Mouse (Mus musculus): ENCODE measurements around the gene Tle1. TPM values are rescaled to one million over a fixed set of nuclear protein-coding genes. Genes with fewer than 3 reads are reported as not detected.

The Tle1 gene
- total RNA-seq, 1 experiment from 2014 or later, result 39.1 TPM

- no peak for DNase-seq
Observed at GRCm38 (mm10) chr4:72165765-72166164, 35.0 kb downstream of the Tle1 start.

GRCm38 (mm10) chr4:72162445-72163218 lies 38.1 kb downstream of the Tle1 start:
- no peak for DNase-seq

GRCm38 (mm10) chr4:72160102-72160511 lies 40.6 kb downstream of the Tle1 start:
- no peak for DNase-seq

GRCm38 (mm10) chr4:72157931-72158371 lies 42.8 kb downstream of the Tle1 start:
- DNase-seq, result no peak

GRCm38 (mm10) chr4:72150460-72151131 lies 50.1 kb downstream of the Tle1 start:
- no peak for DNase-seq

GRCm38 (mm10) chr4:72146003-72146402 lies 54.7 kb downstream of the Tle1 start:
- DNase-seq, result no peak

- DNase-seq, result no peak
Observed at GRCm38 (mm10) chr4:72144541-72144940, 56.2 kb downstream of the Tle1 start.

GRCm38 (mm10) chr4:72140706-72141105 lies 60.0 kb downstream of the Tle1 start:
- DNase-seq, result no peak

- DNase-seq, result no peak
Observed at GRCm38 (mm10) chr4:72139475-72140120, 61.1 kb downstream of the Tle1 start.

GRCm38 (mm10) chr4:72138264-72139080 lies 62.2 kb downstream of the Tle1 start:
- DNase-seq, result no peak

- no peak for DNase-seq
Observed at GRCm38 (mm10) chr4:72132646-72133045, 68.1 kb downstream of the Tle1 start.

- DNase-seq, result no peak
Observed at GRCm38 (mm10) chr4:72127596-72127995, 73.1 kb downstream of the Tle1 start.

GRCm38 (mm10) chr4:72124790-72125189 lies 75.9 kb downstream of the Tle1 start:
- no peak for DNase-seq

- DNase-seq, result no peak
Observed at GRCm38 (mm10) chr4:72122837-72123236, 77.9 kb downstream of the Tle1 start.

GRCm38 (mm10) chr4:72122343-72122742 lies 78.4 kb downstream of the Tle1 start:
- no peak for DNase-seq

GRCm38 (mm10) chr4:72120050-72120449 lies 80.7 kb downstream of the Tle1 start:
- DNase-seq, result no peak

- DNase-seq, result no peak
Observed at GRCm38 (mm10) chr4:72105702-72106101, 95.0 kb downstream of the Tle1 start.

- DNase-seq, result no peak
Observed at GRCm38 (mm10) chr4:72104186-72104585, 96.5 kb downstream of the Tle1 start.

GRCm38 (mm10) chr4:72087811-72088210 lies 112.9 kb downstream of the Tle1 start:
- DNase-seq, result no peak

GRCm38 (mm10) chr4:72069111-72069534 lies 131.6 kb downstream of the Tle1 start:
- DNase-seq, result no peak

GRCm38 (mm10) chr4:72067937-72068336 lies 132.8 kb downstream of the Tle1 start:
- peak; percentile 2 for DNase-seq
